Mouse (Mus musculus) layer of hippocampus, adult 2 months (tissue): ENCODE results near the gene Aff3. TPM values are rescaled to one million over a fixed set of nuclear protein-coding genes. Genes with fewer than 3 reads are reported as not detected.

Experiments
- DNase-seq, 2 experiments: peaks; one replicate each; pipeline ENCODE4 v3.0.0; 2022; ENCODE audit warnings: low spot score in 2 of 2
- H3K27ac ChIP-seq: fragments of 200-600 bp; 2 replicates; pipeline ENCODE4 v1.8.1; 2022
- H3K4me3 ChIP-seq: fragments of 200-600 bp; 2 replicates; pipeline ENCODE4 v1.8.1; 2022; ENCODE audit warnings: mild to moderate bottlenecking
- CTCF ChIP-seq: fragments of 200-600 bp; conservative IDR thresholded peaks from 2 replicates; pipeline ENCODE4 v1.8.1; 2022; ENCODE audit warnings: antibody characterized with exemption, mild to moderate bottlenecking, moderate library complexity
- long read RNA-seq, 2 experiments: library from polyadenylated mRNA; stranded (forward); transcript quantifications; one replicate each; pipeline ENCODE4 v2.0.0; 2021; ENCODE audit warnings: borderline mapping rate in 2 of 2
- total RNA-seq, 2 experiments: library from RNA; stranded (reverse); gene quantifications; 2 replicates each; pipeline ENCODE4 v1.2.3; 2021

Gene Aff3
- total RNA-seq = 100 to 1,000 TPM; 108 to 117 TPM
- long read RNA-seq, experiment 1, partial matches to known transcripts = 5 of 41 reads
- long read RNA-seq, experiment 1, other reads (novel, unspliced or antisense) = 36 of 41 reads
- long read RNA-seq, experiment 2, partial matches to known transcripts = 10 of 46 reads
- long read RNA-seq, experiment 2, other reads (novel, unspliced or antisense) = 36 of 46 reads

GRCm38 (mm10) chr1:38664777-38665176 lies at the start of gene Aff3:
Aff3 (minus strand) TSS chr1:38664955.
- TF ChIP-seq CTCF = no peak
- Histone ChIP-seq H3K4me3 (no peak within 1 kb of the TSS), H3K27ac (no peak within 1 kb of the TSS)
- DNase-seq = no peak

DNA sequence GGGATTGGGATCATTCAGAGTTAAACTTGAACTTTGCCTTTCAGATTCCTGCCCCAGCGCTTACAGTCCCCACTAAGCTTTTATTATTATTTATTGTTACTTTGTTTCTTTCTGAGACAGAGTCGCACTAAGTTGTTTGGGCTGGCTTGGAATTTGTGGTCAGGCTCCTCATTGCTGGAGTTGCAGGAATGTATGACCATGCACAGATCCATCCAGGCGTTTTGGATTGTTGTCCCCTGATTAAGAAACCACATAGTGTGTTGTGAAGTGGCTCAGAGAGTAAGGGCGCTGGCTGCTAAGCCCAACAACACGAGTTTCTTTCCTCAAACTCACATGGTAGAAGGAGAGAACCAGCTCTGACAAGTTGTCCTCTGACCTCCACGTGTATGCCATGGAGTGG lies 35.9 kb upstream of the Aff3 start:
- no peak for TF ChIP-seq CTCF
- DNase-seq = no peak
- Histone ChIP-seq H3K4me3 (no peak overlapping the region), H3K27ac (no peak overlapping the region)

GRCm38 (mm10) chr1:38699244-38699643 lies 34.5 kb upstream of the Aff3 start:
- no peak overlapping the region for H3K27ac ChIP-seq
- no peak for TF ChIP-seq CTCF
- H3K4me3 ChIP-seq = no peak overlapping the region
- no peak for DNase-seq

DNA sequence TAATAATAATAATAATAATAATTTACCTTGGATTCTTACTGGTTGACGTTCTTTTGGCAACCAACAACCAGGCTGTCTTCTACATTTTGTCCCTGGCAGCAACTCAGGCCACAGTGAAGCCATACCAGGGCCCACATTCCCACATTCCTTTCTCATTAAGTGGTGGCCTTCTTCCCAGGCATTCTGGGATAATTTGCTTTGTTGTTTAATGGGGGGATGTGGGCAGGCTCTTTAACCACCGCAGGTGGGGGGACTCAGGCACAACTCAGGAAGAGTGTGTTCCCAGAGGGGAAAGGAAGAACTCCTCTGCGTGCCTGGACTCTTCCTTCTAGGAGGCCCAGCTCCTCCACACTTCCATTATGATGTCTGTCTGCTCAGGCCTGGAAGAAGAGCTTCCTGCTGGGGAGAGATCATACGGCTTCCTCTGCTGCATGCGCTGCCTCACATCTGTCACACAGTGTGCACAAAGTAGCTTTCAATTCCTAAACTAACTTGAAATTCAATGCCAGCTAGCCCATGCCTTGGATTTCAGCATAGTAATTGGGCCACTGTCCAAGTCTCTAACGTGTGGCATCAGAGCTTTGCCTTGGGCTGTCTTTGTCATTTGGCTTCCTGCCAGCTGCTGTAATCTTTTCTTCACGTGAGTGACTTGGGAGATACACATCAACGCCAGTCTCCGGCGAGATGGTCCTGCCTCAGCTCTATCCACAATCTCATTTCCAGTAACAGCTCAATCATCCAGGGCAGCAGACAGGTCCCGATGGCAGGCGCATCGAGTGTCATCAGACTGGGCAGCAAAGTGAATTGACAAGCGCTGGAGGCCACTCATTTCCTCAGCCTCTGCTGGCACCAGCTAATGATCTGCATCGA lies 31.3 kb upstream of the Aff3 start:
- no peak overlapping the region for H3K4me3 ChIP-seq
- H3K27ac ChIP-seq = no peak overlapping the region
- DNase-seq = no peak
- no peak for TF ChIP-seq CTCF

- no peak overlapping the region for H3K4me3 ChIP-seq
- H3K27ac ChIP-seq = no peak overlapping the region
- DNase-seq = no peak
- no peak for TF ChIP-seq CTCF
These were observed 30.5 kb upstream of the Aff3 start for GRCm38 (mm10) chr1:38695089-38695811.

- DNase-seq = no peak
- Histone ChIP-seq H3K27ac (no peak overlapping the region), H3K4me3 (no peak overlapping the region)
- no peak for TF ChIP-seq CTCF
These were observed 29.4 kb upstream of the Aff3 start for GRCm38 (mm10) chr1:38694142-38694541.

- DNase-seq = no peak
- no peak for TF ChIP-seq CTCF
- Histone ChIP-seq H3K27ac (no peak overlapping the region), H3K4me3 (no peak overlapping the region)
These were observed 25.7 kb upstream of the Aff3 start for GRCm38 (mm10) chr1:38690471-38690870.

GRCm38 (mm10) chr1:38688216-38688615 lies 23.5 kb upstream of the Aff3 start:
- H3K4me3 ChIP-seq = no peak overlapping the region
- no peak for TF ChIP-seq CTCF
- no peak overlapping the region for H3K27ac ChIP-seq
- no peak for DNase-seq

DNA sequence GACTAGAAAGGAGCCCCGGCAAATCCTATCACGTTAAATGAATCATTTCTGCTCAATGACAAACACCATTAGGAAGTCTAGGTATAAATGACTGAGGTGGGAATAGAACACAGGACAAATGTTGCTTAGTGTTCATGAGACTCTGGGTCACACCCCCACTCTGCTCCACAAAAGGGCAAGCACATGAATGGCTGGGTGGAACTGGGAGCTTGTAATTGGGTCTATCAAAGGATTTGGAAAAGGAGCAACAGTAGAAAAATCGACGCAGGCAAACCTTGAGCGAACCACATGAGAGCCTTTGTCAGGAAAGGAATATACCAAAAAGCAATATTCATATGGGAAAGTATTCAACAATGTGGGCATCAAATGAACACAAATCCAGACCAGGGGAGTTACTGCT lies 21.0 kb upstream of the Aff3 start:
- Histone ChIP-seq H3K27ac (no peak overlapping the region), H3K4me3 (no peak overlapping the region)
- DNase-seq = no peak
- no peak for TF ChIP-seq CTCF

GRCm38 (mm10) chr1:38683158-38683721 lies 18.5 kb upstream of the Aff3 start:
- TF ChIP-seq CTCF = no peak
- DNase-seq = no peak
- H3K27ac ChIP-seq = no peak overlapping the region
- no peak overlapping the region for H3K4me3 ChIP-seq

DNA sequence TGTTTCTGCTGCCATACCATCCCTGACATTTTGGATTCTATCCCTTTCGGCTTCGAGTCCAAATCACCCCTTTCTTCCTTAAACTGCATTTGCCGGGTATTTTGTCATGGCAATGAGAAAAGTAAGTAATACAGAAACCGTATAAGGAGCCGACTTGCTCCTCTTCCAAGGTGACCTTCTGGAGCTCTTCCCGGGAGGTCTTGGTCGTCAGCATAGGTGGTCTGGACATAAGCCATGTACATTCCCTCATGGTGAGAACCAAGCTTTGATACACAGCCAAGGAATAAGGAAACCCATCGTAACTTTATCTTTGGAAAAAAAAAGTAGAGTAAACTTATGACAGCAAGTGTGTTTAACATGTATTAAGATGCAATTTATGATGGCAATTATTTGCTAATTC lies 15.1 kb upstream of the Aff3 start:
- H3K27ac ChIP-seq = no peak overlapping the region
- H3K4me3 ChIP-seq = no peak overlapping the region
- no peak for TF ChIP-seq CTCF
- no peak for DNase-seq

DNA sequence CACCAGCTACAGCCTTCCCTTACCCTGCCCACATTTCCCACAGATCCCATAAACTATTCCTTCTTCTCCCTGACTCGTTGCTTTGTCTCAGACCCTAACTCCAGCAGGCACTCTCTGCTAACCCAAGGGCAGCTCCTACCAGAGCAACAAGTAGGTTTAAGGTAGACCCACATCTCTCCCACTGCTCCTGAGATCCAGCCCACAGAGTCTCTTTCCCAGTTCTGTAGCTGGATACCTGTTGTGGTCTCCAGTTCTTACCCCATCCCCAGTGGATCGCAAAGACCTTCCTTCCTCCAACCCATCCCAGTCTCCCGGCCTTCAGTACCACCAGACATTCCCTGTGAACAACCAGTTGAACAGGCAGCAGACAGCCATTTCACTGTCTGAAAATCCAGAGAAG lies 7.0 kb upstream of the Aff3 start:
- no peak for DNase-seq
- no peak for TF ChIP-seq CTCF
- no peak overlapping the region for H3K4me3 ChIP-seq
- no peak overlapping the region for H3K27ac ChIP-seq

- Histone ChIP-seq H3K27ac (no peak overlapping the region), H3K4me3 (no peak overlapping the region)
- DNase-seq = no peak
- TF ChIP-seq CTCF = no peak
These were observed 6.3 kb upstream of the Aff3 start for GRCm38 (mm10) chr1:38671019-38671418.
